Mouse (Mus musculus) olfactory bulb, adult 2 months (tissue): ENCODE results near the gene Fbn1.

Experiments
- CTCF ChIP-seq: fragments of 200-500 bp; IDR thresholded peaks from 2 replicates; pipeline ENCODE4 v1.5.1; 2012; ENCODE audit warnings: low read depth, mild to moderate bottlenecking, low read length, moderate library complexity; ENCODE audit not compliant: insufficient read depth
- POLR2A ChIP-seq: fragments of 200-500 bp; IDR thresholded peaks from 2 replicates; pipeline ENCODE4 v1.6.1; 2012; ENCODE audit warnings: mild to moderate bottlenecking, low read depth, low read length, moderate library complexity; ENCODE audit not compliant: insufficient read depth

- TF ChIP-seq POLR2A (no peak), CTCF (no peak)
These were observed 151.3 kb downstream of the Fbn1 start for GRCm38 (mm10) chr2:125356486-125356885.
